Comparison of ENCODE assay signal across 7 mouse cellular contexts in genomic region chr5:53998146-53998742, GRCm38 (mm10). TPM values are rescaled to one million over a fixed set of nuclear protein-coding genes. Genes with fewer than 3 reads are reported as not detected.
DNase-seq lines count a peak whose midpoint lies in the region; ATAC-seq lines count a peak whose summit lies in the region.

Stim2 (plus strand) TSS chr5:53998499.

- no peaks in the 10 kb centered on the region for H3K36me3 ChIP-seq in intestine, embryonic 16.5 days (ENCODE audit: control insufficient read depth, insufficient read depth, low read length)
- H3K36me3 ChIP-seq in midbrain, embryonic 11.5 days (ENCODE audit: control insufficient read depth, insufficient read depth, low read length), result no peaks in the 10 kb centered on the region

- WGBS in intestine, embryonic 16.5 days, result 1% methylated on average over 50 of the region's 71 CpGs
- WGBS in midbrain, embryonic 11.5 days, result 1% methylated on average over 49 of the region's 71 CpGs

- DNase-seq in adrenal gland, adult 2 months, result peak; percentile 99
- DNase-seq in embryo, embryonic 11.5 days (ENCODE audit: low read depth, low spot score), result peak; percentile 94
- DNase-seq in gastrocnemius, postnatal 4 days (ENCODE audit: low spot score in 2 of 2), result peak; percentile 92 to 98
- peak; percentile 95 to 97 for DNase-seq in left cerebral cortex, postnatal 36 days (ENCODE audit: low spot score in 2 of 2)
- DNase-seq in midbrain, embryonic 11.5 days (ENCODE audit: low spot score, missing footprints), result peak; percentile 100
- DNase-seq in skeletal muscle tissue, adult 2 months (ENCODE audit: low read depth, low spot score), result peak; percentile 97

- H3K4me3 ChIP-seq in intestine, embryonic 16.5 days (ENCODE audit: low read length), result peak within 1 kb of the TSS; percentile 90
- peak within 1 kb of the TSS; percentile 86 for H3K4me3 ChIP-seq in midbrain, embryonic 11.5 days (ENCODE audit: low read depth, low read length)

- peak within 1 kb of the TSS; percentile 91 for H3K9ac ChIP-seq in intestine, embryonic 16.5 days (ENCODE audit: low read depth, low read length)
- peak within 1 kb of the TSS; percentile 91 for H3K9ac ChIP-seq in midbrain, embryonic 11.5 days (ENCODE audit: low read length)

- H3K9me3 ChIP-seq in intestine, embryonic 16.5 days (ENCODE audit: control insufficient read depth, low read length), result no peaks in the 10 kb centered on the region
- no peaks in the 10 kb centered on the region for H3K9me3 ChIP-seq in midbrain, embryonic 11.5 days (ENCODE audit: control insufficient read depth, low read length)

- peaks cover 14% of the 10 kb centered on the region for H3K4me1 ChIP-seq in intestine, embryonic 16.5 days (ENCODE audit: control insufficient read depth, insufficient read depth, low read length)
- H3K4me1 ChIP-seq in midbrain, embryonic 11.5 days (ENCODE audit: control insufficient read depth, insufficient read depth, low read length), result peaks cover 16% of the 10 kb centered on the region

- peak within 1 kb of the TSS; percentile 84 for H3K4me2 ChIP-seq in intestine, embryonic 16.5 days (ENCODE audit: low read depth, low read length)
- peak within 1 kb of the TSS; percentile 80 for H3K4me2 ChIP-seq in midbrain, embryonic 11.5 days

- intact Hi-C loops in left cerebral cortex, postnatal 36 days (cut with DNase I), result loop anchor here (2.0 to 5.0 kb wide), 5 partner anchors 49 to 406 kb away; no protein-coding TSS in a partner anchor

- H3K27ac ChIP-seq in intestine, embryonic 16.5 days (ENCODE audit: low read length), result peak within 1 kb of the TSS; percentile 92
- H3K27ac ChIP-seq in midbrain, embryonic 11.5 days (ENCODE audit: low read depth, low read length), result peak within 1 kb of the TSS; percentile 85

- peak; percentile 96 for ATAC-seq in intestine, embryonic 16.5 days
- ATAC-seq in midbrain, embryonic 11.5 days (ENCODE audit: low FRiP score), result peak; percentile 97

- H3K27me3 ChIP-seq in intestine, embryonic 16.5 days (replicated peaks; ENCODE audit: control insufficient read depth, insufficient read depth, low read length), result no peaks in the 10 kb centered on the region
- H3K27me3 ChIP-seq in midbrain, embryonic 11.5 days (ENCODE audit: control insufficient read depth, insufficient read depth, low read length), result no peaks in the 10 kb centered on the region; the same call in 1 of the 2 replicates

RNA-seq across cellular contexts. Expression of gene Stim2, which starts in this region (rescaled TPM):
- 10 to 100 TPM; 23.2 to 38.3 TPM for total RNA-seq in adrenal gland, adult 2 months (2021)
- 21.6 and 27.2 TPM in 2 replicates for polyA plus RNA-seq in adrenal gland, adult 2 months (2012; rRNA removed)
- 10 to 100 TPM; 72.8 to 82.9 TPM for total RNA-seq in gastrocnemius, postnatal 4 days (2021)
- 9.8 and 13.3 TPM in 2 replicates for polyA plus RNA-seq in intestine, embryonic 16.5 days (2015; fragmentation: Nextera tagmentation; extraction: Ambion mirVana)
- total RNA-seq in left cerebral cortex, postnatal 36 days (2021), result 10 to 100 TPM; 70.2 to 77.6 TPM
- 23.1 and 24.0 TPM in 2 replicates for polyA plus RNA-seq in midbrain, embryonic 11.5 days (2014; fragmentation: Nextera tagmentation; extraction: Ambion mirVana)

Comparison
In these comparisons a context has a peak if more than half of its experiments do, and no peak if none do; other contexts are left out.
1. Peak in every context shown above with its lines: DNase-seq, ATAC-seq, H3K4me3 ChIP-seq and H3K27ac ChIP-seq.